Mouse (Mus musculus) urinary bladder, postnatal 25 days (tissue): ENCODE measurements around the gene Ncoa1.
"Not testable (repeated sequence)": the region's sequence is repeated elsewhere in the genome, so short reads cannot be mapped to it uniquely, and the experiment has no call there.

Experiments used
- DNase-seq: peaks from one replicate; pipeline ENCODE4 v3.0.0; 2022; ENCODE audit warnings: low spot score

The Ncoa1 gene

GRCm38 (mm10) chr12:4476291-4476831 is 621 bp downstream of the Ncoa1 start:
- peak; percentile 39 for DNase-seq

GRCm38 (mm10) chr12:4475251-4475993 is 1.6 kb downstream of the Ncoa1 start:
- no peak for DNase-seq

- no peak for DNase-seq
These were observed 7.9 kb downstream of the Ncoa1 start for GRCm38 (mm10) chr12:4469115-4469514.

- DNase-seq: no peak
These were observed 13.3 kb downstream of the Ncoa1 start for GRCm38 (mm10) chr12:4463701-4464100.

- no peak for DNase-seq
These were observed 14.6 kb downstream of the Ncoa1 start for GRCm38 (mm10) chr12:4462420-4462819.

- no peak for DNase-seq
These were observed 16.0 kb downstream of the Ncoa1 start for GRCm38 (mm10) chr12:4460990-4461389.

GRCm38 (mm10) chr12:4454956-4455565 is 21.9 kb downstream of the Ncoa1 start:
- no peak for DNase-seq

GRCm38 (mm10) chr12:4454248-4454647 is 22.7 kb downstream of the Ncoa1 start:
- DNase-seq: no peak

GRCm38 (mm10) chr12:4452233-4452632 is 24.7 kb downstream of the Ncoa1 start:
- no peak for DNase-seq

- not testable (repeated sequence) for DNase-seq
These were observed 26.5 kb downstream of the Ncoa1 start for GRCm38 (mm10) chr12:4450485-4450884.

- DNase-seq: no peak
These were observed 28.8 kb downstream of the Ncoa1 start for GRCm38 (mm10) chr12:4448076-4448589.

GRCm38 (mm10) chr12:4444946-4445345 is 32.0 kb downstream of the Ncoa1 start:
- DNase-seq: no peak

GRCm38 (mm10) chr12:4441451-4441850 is 35.5 kb downstream of the Ncoa1 start:
- DNase-seq: no peak

- DNase-seq: no peak
These were observed 40.8 kb downstream of the Ncoa1 start for GRCm38 (mm10) chr12:4436198-4436597.

- DNase-seq: no peak
These were observed 43.4 kb downstream of the Ncoa1 start for GRCm38 (mm10) chr12:4433549-4433948.

- no peak for DNase-seq
These were observed 45.0 kb downstream of the Ncoa1 start for GRCm38 (mm10) chr12:4431978-4432377.

GRCm38 (mm10) chr12:4430061-4430825 is 46.7 kb downstream of the Ncoa1 start:
- no peak for DNase-seq

- DNase-seq: no peak
These were observed 58.2 kb downstream of the Ncoa1 start for GRCm38 (mm10) chr12:4418824-4419223.

GRCm38 (mm10) chr12:4417626-4418263 is 59.2 kb downstream of the Ncoa1 start:
- no peak for DNase-seq

GRCm38 (mm10) chr12:4407085-4407484 is 69.9 kb downstream of the Ncoa1 start:
- DNase-seq: no peak

- no peak for DNase-seq
These were observed 70.8 kb downstream of the Ncoa1 start for GRCm38 (mm10) chr12:4406155-4406554.

GRCm38 (mm10) chr12:4403206-4403605 is 73.8 kb downstream of the Ncoa1 start:
- no peak for DNase-seq
